In the genomic region with DNA sequence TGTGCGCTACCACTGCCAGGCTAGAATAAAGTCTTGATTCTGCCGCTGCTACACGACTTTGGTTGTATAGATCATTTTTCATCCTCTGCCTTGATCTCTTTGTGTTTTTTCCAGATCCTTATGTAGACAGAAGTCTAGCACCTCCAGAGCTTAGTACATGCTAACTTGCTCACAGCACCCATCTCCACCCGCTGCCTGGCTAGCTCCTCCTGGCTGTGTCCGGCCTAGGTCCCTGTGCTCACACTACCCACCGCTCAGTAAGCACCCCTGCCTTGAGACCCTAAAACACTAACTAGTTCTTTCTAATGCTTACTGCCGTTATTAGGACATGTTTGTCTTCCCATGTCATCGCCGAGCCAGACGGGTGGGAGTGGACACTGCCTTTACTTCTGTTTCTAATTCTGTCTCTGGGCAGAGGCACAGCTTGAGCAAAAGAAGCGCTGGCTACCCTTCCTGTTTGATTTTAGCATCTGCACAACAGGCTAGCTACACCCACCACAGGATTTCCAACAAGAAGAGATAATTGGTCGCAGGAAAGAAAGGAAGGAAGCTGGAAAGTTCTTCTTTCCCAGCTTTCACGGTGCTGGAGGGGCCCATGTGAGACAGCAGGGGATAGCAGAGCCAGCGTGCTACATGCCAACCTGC, we compare ENCODE assay signal across 24 mouse cellular contexts. TPM values are rescaled to one million over a fixed set of nuclear protein-coding genes. Genes with fewer than 3 reads are reported as not detected.
DNase-seq lines count a peak whose midpoint lies in the region; TF ChIP-seq lines count a peak whose summit lies in the region.
"Had no signal": no experiment of that assay in that cellular context is flagged by ENCODE, and none has a peak within 500 bp of the region (broad histone marks: within the 10 kb centered on the region; RNA-seq: fewer than 3 reads in every experiment).

No protein-coding gene starts in this region.

- intact Hi-C loops in gastrocnemius, adult 2 months (cut with DNase I), result no loop called here
- intact Hi-C loops in left cerebral cortex, postnatal 25 days (cut with DNase I), result loop anchor here (5.0 kb wide), 1 partner anchor 72 kb away; no protein-coding TSS in a partner anchor

- TF ChIP-seq CTCF in gastrocnemius, adult 2 months (IDR thresholded peaks at IDR 0.05), result no peak

- peak overlapping the region; percentile 43 for H3K27ac ChIP-seq in gastrocnemius, adult 2 months
- H3K27ac ChIP-seq: forebrain, embryonic 13.5 days; hindbrain, embryonic 13.5 days; kidney, embryonic 15.5 days; left cerebral cortex, adult 2 months; midbrain, embryonic 15.5 days; neural tube, embryonic 13.5 days had no signal

- H3K4me3 ChIP-seq in gastrocnemius, adult 2 months, result no peak overlapping the region
- H3K4me3 ChIP-seq: forebrain, embryonic 13.5 days; hindbrain, embryonic 13.5 days; kidney, embryonic 15.5 days; left cerebral cortex, adult 2 months; midbrain, embryonic 15.5 days; myocyte; neural tube, embryonic 13.5 days had no signal

- DNase-seq in gastrocnemius, adult 2 months, result no peak
- DNase-seq in gastrocnemius, postnatal 4 days (ENCODE audit: low spot score in 2 of 2), result no peak
- DNase-seq in left cerebral cortex, postnatal 25 days (ENCODE audit: low spot score in 2 of 2), result peak; percentile 10 to 63
- no peak for DNase-seq in left cerebral cortex, adult 8-10 months (ENCODE audit: low spot score in 2 of 2)
- peak; percentile 15 for DNase-seq in right cerebral cortex, adult 18-20 months
- DNase-seq in right cerebral cortex, postnatal 14 days, result no peak
- peak; percentile 40 for DNase-seq in telencephalon, adult 2 months (ENCODE audit: low read depth, low spot score)
- DNase-seq: adrenal gland, postnatal 25 days; cerebellum, adult 9-10 months; gastrocnemius, postnatal 25 days; heart, postnatal 36 days; kidney, adult 11 months; kidney, postnatal 36 days; retina, postnatal 1 day; thymus, postnatal 14 days had no signal

RNA-seq across cellular contexts. Expression of gene Muc4, which starts 25.1 kb away (rescaled TPM):
- under 1 TPM in 1 of 2 experiments, not detected in 1; 0.22 TPM for total RNA-seq in gastrocnemius, adult 2 months (2021)
- under 1 TPM; 0.07 to 0.10 TPM for total RNA-seq in gastrocnemius, postnatal 4 days (2021)
- total RNA-seq in left cerebral cortex, postnatal 25 days (2021), result not detected
- under 1 TPM in 1 of 4 experiments, not detected in 3; 0.05 TPM for total RNA-seq in left cerebral cortex, adult 8-10 months (2022)
- total RNA-seq: adrenal gland, postnatal 25 days; layer of hippocampus, adult 8-10 months; left cerebral cortex, adult 2 months; megakaryocyte-erythroid progenitor cell, adult 5-6 weeks had no signal

Comparison
In these comparisons a context has a peak if more than half of its experiments do, and no peak if none do; other contexts are left out.
1. DNase-seq: peak in left cerebral cortex, postnatal 25 days (2 of 2), right cerebral cortex, adult 18-20 months (single experiment) and telencephalon, adult 2 months (single experiment); none in gastrocnemius, adult 2 months (single experiment), gastrocnemius, postnatal 4 days (0 of 2), left cerebral cortex, adult 8-10 months (0 of 2) and right cerebral cortex, postnatal 14 days (single experiment).